ENCODE assay signal across 10 mouse cellular contexts in the genomic region with DNA sequence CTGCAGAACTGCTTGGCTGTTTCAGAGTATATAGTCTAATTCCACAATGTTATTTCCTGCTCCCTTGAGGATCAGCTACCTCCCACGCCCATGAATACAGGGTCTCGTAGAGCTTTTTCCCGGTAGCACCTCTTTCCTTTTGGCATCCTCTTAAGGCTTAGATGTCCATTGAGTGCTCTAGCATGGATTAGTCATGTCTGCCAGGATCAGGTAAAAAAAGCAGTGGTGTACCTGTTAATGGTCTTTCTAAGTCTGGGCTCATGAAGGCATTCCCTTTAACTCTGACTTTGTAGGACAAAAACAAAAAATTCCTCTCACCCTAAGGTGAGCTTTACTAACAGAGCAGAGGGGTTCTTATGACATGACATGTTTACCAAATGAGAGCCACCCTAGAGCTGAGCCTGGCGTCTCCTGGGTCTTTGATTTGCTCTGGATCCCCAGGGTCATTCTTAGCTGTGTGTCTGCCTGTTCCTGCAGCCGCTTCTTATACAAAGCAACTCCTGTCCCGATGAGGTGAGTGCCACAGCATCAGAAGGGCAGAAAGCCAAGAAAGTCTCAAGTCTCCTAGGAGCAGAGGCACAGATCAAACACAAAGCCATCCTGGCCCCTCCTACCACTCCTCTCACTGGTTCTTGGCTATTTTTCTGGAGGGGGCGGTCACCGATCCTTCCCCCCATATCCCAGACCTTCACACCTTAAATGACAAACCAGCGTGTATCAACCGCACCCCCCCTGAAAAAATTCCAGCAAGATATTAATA. TPM values are rescaled to one million over a fixed set of nuclear protein-coding genes. Genes with fewer than 3 reads are reported as not detected.
DNase-seq lines count a peak whose midpoint lies in the region; ATAC-seq lines count a peak whose summit lies in the region.
"Had no signal": no experiment of that assay in that cellular context is flagged by ENCODE, and none has a peak within 500 bp of the region (broad histone marks: within the 10 kb centered on the region; RNA-seq: fewer than 3 reads in every experiment).

No protein-coding gene starts in this region.

- H3K4me2 ChIP-seq in heart, embryonic 14.5 days (ENCODE audit: low read length), result peak overlapping the region; percentile 86
- peak overlapping the region; percentile 75 for H3K4me2 ChIP-seq in intestine, embryonic 14.5 days (ENCODE audit: low read length)
- H3K4me2 ChIP-seq in midbrain, embryonic 16.5 days (ENCODE audit: low read length), result peak overlapping the region; percentile 67

- no peaks in the 10 kb centered on the region for H3K36me3 ChIP-seq in heart, embryonic 14.5 days (ENCODE audit: control insufficient read depth, insufficient read depth, low read length)
- no peaks in the 10 kb centered on the region for H3K36me3 ChIP-seq in intestine, embryonic 14.5 days (ENCODE audit: control insufficient read depth, insufficient read depth, low read length)
- no peaks in the 10 kb centered on the region for H3K36me3 ChIP-seq in midbrain, embryonic 16.5 days (ENCODE audit: control insufficient read depth, insufficient read depth, low read length)
- H3K36me3 ChIP-seq: G1E had no signal

- no peaks in the 10 kb centered on the region for H3K27me3 ChIP-seq in heart, embryonic 14.5 days (ENCODE audit: control insufficient read depth, insufficient read depth, low read length)
- H3K27me3 ChIP-seq in intestine, embryonic 14.5 days (replicated peaks; ENCODE audit: control insufficient read depth, insufficient read depth, low read length), result no peaks in the 10 kb centered on the region
- no peaks in the 10 kb centered on the region for H3K27me3 ChIP-seq in midbrain, embryonic 16.5 days (ENCODE audit: control insufficient read depth, insufficient read depth, low read depth, low read length)

- peak overlapping the region; percentile 25 to 65 for H3K27ac ChIP-seq in heart, embryonic 14.5 days (replicated peaks in 1 of 2; ENCODE audit: control insufficient read depth in 1 of 2, insufficient read depth in 1 of 2, low read depth in 2 of 2, low read length in 2 of 2)
- no peak overlapping the region for H3K27ac ChIP-seq in intestine, embryonic 14.5 days (ENCODE audit: low read depth)
- H3K27ac ChIP-seq in midbrain, embryonic 16.5 days (ENCODE audit: low read length), result peak overlapping the region; percentile 95

- no peaks in the 10 kb centered on the region for H3K9me3 ChIP-seq in heart, embryonic 14.5 days (ENCODE audit: control insufficient read depth, low read length)
- no peaks in the 10 kb centered on the region for H3K9me3 ChIP-seq in intestine, embryonic 14.5 days (ENCODE audit: control insufficient read depth, low read length)
- H3K9me3 ChIP-seq in midbrain, embryonic 16.5 days (replicated peaks; ENCODE audit: control insufficient read depth, low read length, poor library complexity, severe bottlenecking), result no peaks in the 10 kb centered on the region

- H3K9ac ChIP-seq in heart, embryonic 14.5 days (ENCODE audit: low read length), result peak overlapping the region; percentile 62
- peak overlapping the region; percentile 27; the same call in 1 of the 2 replicates for H3K9ac ChIP-seq in intestine, embryonic 14.5 days (ENCODE audit: low read length)
- H3K9ac ChIP-seq in midbrain, embryonic 16.5 days (ENCODE audit: low read depth, low read length), result peak overlapping the region; percentile 61

- peak overlapping the region; percentile 39 for H3K4me3 ChIP-seq in heart, embryonic 14.5 days (ENCODE audit: control insufficient read depth in 1 of 2, insufficient read depth in 1 of 2, low read depth in 1 of 2, low read length in 2 of 2)
- peak overlapping the region; percentile 26 for H3K4me3 ChIP-seq in intestine, embryonic 14.5 days (ENCODE audit: low read depth, low read length)
- H3K4me3 ChIP-seq in midbrain, embryonic 16.5 days (ENCODE audit: low read depth, low read length), result peak overlapping the region; percentile 36

- no peak for DNase-seq in heart, adult 8-10 months (ENCODE audit: low spot score)
- DNase-seq in embryo, embryonic 9.5 days (ENCODE audit: extremely low spot score), result peak; percentile 28
- no peak for DNase-seq in intestine, embryonic 14.5 days (ENCODE audit: low spot score)
- DNase-seq in cerebellum, adult 9-10 months, result no peak
- DNase-seq in layer of hippocampus, postnatal 14 days (ENCODE audit: low spot score in 2 of 2), result no peak

- ATAC-seq in heart, embryonic 14.5 days (ENCODE audit: insufficient number of reproducible peaks, insufficient read depth, low FRiP score, low read depth), result 0 out of 2 replicates have a peak, but pooled peaks have one; percentile 27
- no peak for ATAC-seq in intestine, embryonic 14.5 days (replicated peaks; ENCODE audit: low FRiP score, low TSS enrichment, low read depth)
- peak; percentile 47 for ATAC-seq in midbrain, embryonic 16.5 days
- ATAC-seq in cerebellum, adult (ENCODE audit: insufficient number of reproducible peaks, low FRiP score, low TSS enrichment), result no peak

- WGBS in heart, embryonic 14.5 days, result 16% methylated on average over 10 of the region's 10 CpGs
- WGBS in intestine, embryonic 14.5 days, result 23% methylated on average over 10 of the region's 10 CpGs
- 12% methylated on average over 10 of the region's 10 CpGs for WGBS in midbrain, embryonic 16.5 days

- peaks cover 19 to 25% of the 10 kb centered on the region in 2 experiments for H3K4me1 ChIP-seq in heart, embryonic 14.5 days (ENCODE audit: control insufficient read depth in 2 of 2, insufficient read depth in 2 of 2, low read length in 2 of 2)
- H3K4me1 ChIP-seq in intestine, embryonic 14.5 days (replicated peaks; ENCODE audit: control insufficient read depth, insufficient read depth, low read length), result peaks cover 15% of the 10 kb centered on the region
- H3K4me1 ChIP-seq in midbrain, embryonic 16.5 days (ENCODE audit: control insufficient read depth, insufficient read depth, low read length), result peaks cover 30% of the 10 kb centered on the region

RNA-seq across cellular contexts. Expression of a gene that starts 27.2 kb away (rescaled TPM):
- not detected in 2 replicates for polyA plus RNA-seq in heart, embryonic 14.5 days (2014; fragmentation: Nextera tagmentation; extraction: Ambion mirVana)
- total RNA-seq in heart, adult 8-10 months (2022), result not detected
- not detected in 2 replicates for polyA plus RNA-seq in intestine, embryonic 14.5 days (2014; fragmentation: Nextera tagmentation; extraction: Ambion mirVana)
- polyA plus RNA-seq in midbrain, embryonic 16.5 days (2015; fragmentation: Nextera tagmentation; extraction: Ambion mirVana), result not detected in 2 replicates
- total RNA-seq in layer of hippocampus, postnatal 14 days (2021), result not detected
- total RNA-seq: G1E had no signal
- polyA plus RNA-seq: G1E; gonadal fat pad, adult 2 months had no signal

Comparison
In these comparisons a context has a peak if more than half of its experiments do, and no peak if none do; other contexts are left out.
1. ATAC-seq: peak in heart, embryonic 14.5 days (single experiment) and midbrain, embryonic 16.5 days (single experiment); none in intestine, embryonic 14.5 days (single experiment) and cerebellum, adult (single experiment).
2. Peak in every context shown above with its lines, with median percentiles within 50 percentile points of each other: H3K4me2 ChIP-seq, H3K4me3 ChIP-seq and H3K9ac ChIP-seq.